In genomic region chr7:37542951-37543350, GRCm38 (mm10) we compare ENCODE assay signal across 25 mouse cellular contexts.
DNase-seq lines count a peak whose midpoint lies in the region; ATAC-seq and TF ChIP-seq lines count a peak whose summit lies in the region.
"Had no signal": no experiment of that assay in that cellular context is flagged by ENCODE, and none has a peak within 500 bp of the region (broad histone marks: within the 10 kb centered on the region; RNA-seq: fewer than 3 reads in every experiment).

No protein-coding gene starts in this region.

- H3K36me3 ChIP-seq in heart, adult 2 months (ENCODE audit: control insufficient read depth, insufficient read depth, low read length) = no peaks in the 10 kb centered on the region
- H3K36me3 ChIP-seq in hindbrain, postnatal 0 days (ENCODE audit: insufficient read depth, low read length) = no peaks in the 10 kb centered on the region
- 0 out of 2 replicates have a peak, but pooled peaks cover 4% of the 10 kb centered on the region for H3K36me3 ChIP-seq in hindbrain, embryonic 12.5 days
- H3K36me3 ChIP-seq in midbrain, embryonic 10.5 days = peaks cover 18% of the 10 kb centered on the region
- H3K36me3 ChIP-seq in midbrain, embryonic 16.5 days (ENCODE audit: control insufficient read depth, insufficient read depth, low read length) = no peaks in the 10 kb centered on the region
- H3K36me3 ChIP-seq in embryonic facial prominence, embryonic 10.5 days (replicated peaks) = no peaks in the 10 kb centered on the region
- H3K36me3 ChIP-seq: heart, embryonic 13.5 days; hindbrain, embryonic 15.5 days had no signal

- WGBS in heart, adult 2 months = 69% methylated on average over 7 of the region's 7 CpGs
- whole genome bisulfite sequencing in hindbrain, postnatal 0 days = 82% methylated on average over 7 of the region's 7 CpGs
- WGBS in hindbrain, embryonic 12.5 days = 87% methylated on average over 7 of the region's 7 CpGs
- WGBS in midbrain, embryonic 10.5 days = 89% methylated on average over 7 of the region's 7 CpGs
- 88% methylated on average over 7 of the region's 7 CpGs for WGBS in midbrain, embryonic 16.5 days
- 89% methylated on average over 7 of the region's 7 CpGs for WGBS in embryonic facial prominence, embryonic 10.5 days

- no peak overlapping the region for H3K4me3 ChIP-seq in heart, adult 2 months
- no peak overlapping the region for H3K4me3 ChIP-seq in hindbrain, postnatal 0 days (ENCODE audit: low read length)
- H3K4me3 ChIP-seq in hindbrain, embryonic 12.5 days = no peak overlapping the region
- H3K4me3 ChIP-seq in midbrain, embryonic 10.5 days = no peak overlapping the region
- no peak overlapping the region for H3K4me3 ChIP-seq in midbrain, embryonic 16.5 days (ENCODE audit: low read depth, low read length)
- no peak overlapping the region for H3K4me3 ChIP-seq in embryonic facial prominence, embryonic 10.5 days
- H3K4me3 ChIP-seq: forebrain, embryonic 10.5 days; forebrain, embryonic 13.5 days; heart, embryonic 13.5 days; hindbrain, embryonic 15.5 days had no signal

- intact Hi-C loops in heart, adult 2 months (cut with DNase I) = no loop called here
- intact Hi-C loops in heart, postnatal 25 days (cut with DNase I) = no loop called here

- no peaks in the 10 kb centered on the region for H3K79me2 ChIP-seq in heart, adult 2 months (replicated peaks; ENCODE audit: control insufficient read depth, insufficient read depth, low read length)

- no peaks in the 10 kb centered on the region for H3K9me3 ChIP-seq in hindbrain, postnatal 0 days (ENCODE audit: low read length)
- no peaks in the 10 kb centered on the region for H3K9me3 ChIP-seq in hindbrain, embryonic 12.5 days (replicated peaks)
- H3K9me3 ChIP-seq in midbrain, embryonic 10.5 days (replicated peaks) = no peaks in the 10 kb centered on the region
- no peaks in the 10 kb centered on the region for H3K9me3 ChIP-seq in midbrain, embryonic 16.5 days (replicated peaks; ENCODE audit: control insufficient read depth, low read length, poor library complexity, severe bottlenecking)
- H3K9me3 ChIP-seq in embryonic facial prominence, embryonic 10.5 days = no peaks in the 10 kb centered on the region
- H3K9me3 ChIP-seq: forebrain, embryonic 10.5 days; forebrain, embryonic 13.5 days; heart, embryonic 13.5 days; hindbrain, embryonic 15.5 days had no signal

- no peak overlapping the region for H3K4me2 ChIP-seq in hindbrain, postnatal 0 days (ENCODE audit: low read depth, low read length)
- H3K4me2 ChIP-seq in hindbrain, embryonic 12.5 days (replicated peaks) = no peak overlapping the region
- no peak overlapping the region for H3K4me2 ChIP-seq in midbrain, embryonic 16.5 days (ENCODE audit: low read length)
- H3K4me2 ChIP-seq: forebrain, embryonic 13.5 days; heart, embryonic 13.5 days; hindbrain, embryonic 15.5 days had no signal

- no peak for TF ChIP-seq CTCF in heart, adult 2 months (IDR thresholded peaks at IDR 0.05)
- no peak for TF ChIP-seq CTCF in hindbrain, postnatal 0 days (IDR thresholded peaks at IDR 0.05; ENCODE audit: low read depth)

- DNase-seq in heart, adult 2 months = peak in 1 of 2 experiments; percentile 19
- DNase-seq in heart, postnatal 25 days (ENCODE audit: low spot score) = no peak
- no peak for DNase-seq in hindbrain, postnatal 0 days (ENCODE audit: low spot score)
- no peak for DNase-seq in midbrain, embryonic 10.5 days (ENCODE audit: low spot score)
- DNase-seq in embryonic facial prominence, embryonic 10.5 days (ENCODE audit: low spot score) = no peak
- DNase-seq: adrenal gland, adult 2 months; adrenal gland, postnatal 14 days; cerebellum, adult 11-12 months; cerebellum, adult 8-10 months; cerebellum, postnatal 10 days; cerebellum, postnatal 36 days; embryo, embryonic 11 days; gastrocnemius, postnatal 10 days; gastrocnemius, postnatal 36 days; kidney, adult 18-20 months had no signal

- no peak overlapping the region for H3K27ac ChIP-seq in heart, adult 2 months
- no peak overlapping the region for H3K27ac ChIP-seq in hindbrain, postnatal 0 days
- H3K27ac ChIP-seq in hindbrain, embryonic 12.5 days = no peak overlapping the region
- H3K27ac ChIP-seq in midbrain, embryonic 10.5 days (replicated peaks) = 0 out of 2 replicates have a peak overlapping the region, but pooled peaks have one; percentile 17
- H3K27ac ChIP-seq in midbrain, embryonic 16.5 days (ENCODE audit: low read length) = no peak overlapping the region
- H3K27ac ChIP-seq in embryonic facial prominence, embryonic 10.5 days (replicated peaks) = no peak overlapping the region
- H3K27ac ChIP-seq: forebrain, embryonic 10.5 days; forebrain, embryonic 13.5 days; heart, embryonic 13.5 days; hindbrain, embryonic 15.5 days had no signal

- no peak for TF ChIP-seq POLR2A in heart, adult 2 months (IDR thresholded peaks at IDR 0.05; ENCODE audit: insufficient read depth, low read depth, low read length)

- no peaks in the 10 kb centered on the region for H3K4me1 ChIP-seq in heart, adult 2 months (ENCODE audit: control insufficient read depth, insufficient read depth, low read length)
- no peaks in the 10 kb centered on the region for H3K4me1 ChIP-seq in hindbrain, postnatal 0 days (ENCODE audit: insufficient read depth, low read length)
- H3K4me1 ChIP-seq in hindbrain, embryonic 12.5 days = no peaks in the 10 kb centered on the region
- H3K4me1 ChIP-seq in midbrain, embryonic 10.5 days = peaks cover 13% of the 10 kb centered on the region
- H3K4me1 ChIP-seq in midbrain, embryonic 16.5 days (ENCODE audit: control insufficient read depth, insufficient read depth, low read length) = no peaks in the 10 kb centered on the region
- peaks cover 24% of the 10 kb centered on the region for H3K4me1 ChIP-seq in embryonic facial prominence, embryonic 10.5 days
- H3K4me1 ChIP-seq: forebrain, embryonic 13.5 days; heart, embryonic 13.5 days; hindbrain, embryonic 15.5 days had no signal

- 0 out of 2 replicates have a peak, but pooled peaks have one; percentile 18 for TF ChIP-seq EP300 in heart, adult 2 months (IDR thresholded peaks at IDR 0.05; ENCODE audit: insufficient read depth, low read depth, low read length)

- H3K9ac ChIP-seq in heart, adult 2 months (ENCODE audit: low read depth, low read length) = no peak overlapping the region
- H3K9ac ChIP-seq in hindbrain, postnatal 0 days (replicated peaks; ENCODE audit: low read length) = no peak overlapping the region
- no peak overlapping the region for H3K9ac ChIP-seq in hindbrain, embryonic 12.5 days
- no peak overlapping the region for H3K9ac ChIP-seq in midbrain, embryonic 16.5 days (ENCODE audit: low read depth, low read length)
- H3K9ac ChIP-seq: forebrain, embryonic 13.5 days; heart, embryonic 13.5 days; hindbrain, embryonic 15.5 days had no signal

- no peaks in the 10 kb centered on the region for H3K27me3 ChIP-seq in heart, adult 2 months (ENCODE audit: control insufficient read depth, insufficient read depth, low read length)
- no peaks in the 10 kb centered on the region for H3K27me3 ChIP-seq in hindbrain, postnatal 0 days (ENCODE audit: insufficient read depth, low read length)
- H3K27me3 ChIP-seq in hindbrain, embryonic 12.5 days = no peaks in the 10 kb centered on the region
- H3K27me3 ChIP-seq in midbrain, embryonic 10.5 days (ENCODE audit: low read depth, poor library complexity, severe bottlenecking) = no peaks in the 10 kb centered on the region
- H3K27me3 ChIP-seq in midbrain, embryonic 16.5 days (ENCODE audit: control insufficient read depth, insufficient read depth, low read depth, low read length) = no peaks in the 10 kb centered on the region
- H3K27me3 ChIP-seq in embryonic facial prominence, embryonic 10.5 days (replicated peaks; ENCODE audit: low read depth, poor library complexity, severe bottlenecking) = peaks cover 7% of the 10 kb centered on the region; the same call in 1 of the 2 replicates
- H3K27me3 ChIP-seq: forebrain, embryonic 13.5 days; heart, embryonic 13.5 days; hindbrain, embryonic 15.5 days had no signal

- ATAC-seq in hindbrain, postnatal 0 days = peak; percentile 47; the same call in 1 of the 2 replicates
- ATAC-seq in hindbrain, embryonic 12.5 days (ENCODE audit: low FRiP score) = no peak
- ATAC-seq in midbrain, embryonic 16.5 days = no peak
- ATAC-seq: CD4-positive, CD25-positive, alpha-beta regulatory T cell, adult 4 months; forebrain, embryonic 13.5 days; forebrain, embryonic 16.5 days; inflammation-experienced regulatory T-cells, adult 6 months; intestine, embryonic 16.5 days had no signal
